ENCODE assay signal across 28 mouse cellular contexts in the genomic region with DNA sequence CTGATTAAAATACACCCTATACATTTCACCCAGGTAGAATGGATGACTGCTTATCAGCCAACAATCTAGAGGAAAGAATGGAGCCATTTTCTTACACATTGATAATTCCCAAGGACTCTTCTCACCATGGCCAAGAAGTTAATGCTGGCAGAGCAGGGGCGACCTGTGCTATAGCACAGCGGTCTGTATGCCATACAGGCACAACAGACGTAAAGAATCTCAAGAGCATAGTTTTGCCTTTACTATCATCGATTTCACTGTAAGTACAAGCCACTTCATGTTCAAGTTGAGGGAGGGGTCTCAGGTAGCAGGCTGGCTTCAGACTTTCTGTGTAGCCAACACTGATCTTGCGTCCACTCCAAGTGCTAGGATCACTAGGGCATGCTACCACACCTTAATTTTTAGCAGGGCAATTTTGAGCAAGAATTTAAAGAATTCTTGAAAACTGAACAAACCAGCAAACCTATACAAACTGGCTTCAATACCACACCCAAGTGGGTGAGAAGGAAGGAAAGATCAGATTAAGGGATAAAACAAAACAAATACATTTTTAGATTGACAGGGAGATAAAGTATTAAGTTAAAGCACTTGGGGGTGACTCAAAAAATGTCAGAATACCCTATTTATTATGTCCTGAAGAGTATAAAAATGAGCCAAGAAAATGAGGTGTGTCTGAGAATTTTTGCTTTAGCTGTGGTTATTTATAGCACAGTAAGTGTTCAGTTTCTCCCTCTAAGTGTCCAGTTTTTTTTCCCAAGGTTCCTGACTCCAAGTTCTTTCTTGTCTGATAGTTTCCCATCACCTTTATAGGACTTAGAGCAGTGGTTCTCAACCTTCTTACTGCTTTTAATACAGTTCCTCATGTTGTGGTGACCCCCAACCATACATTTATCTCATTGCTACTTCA. TPM values are rescaled to one million over a fixed set of nuclear protein-coding genes. Genes with fewer than 3 reads are reported as not detected.
"Had no signal": no experiment of that assay in that cellular context is flagged by ENCODE, and none has a peak within 500 bp of the region (broad histone marks: within the 10 kb centered on the region; RNA-seq: fewer than 3 reads in every experiment).

No protein-coding gene starts in this region.

- H3K4me3 ChIP-seq: embryonic facial prominence, embryonic 10.5 days; embryonic facial prominence, embryonic 12.5 days; embryonic facial prominence, embryonic 13.5 days; embryonic facial prominence, embryonic 15.5 days; erythroblast, embryonic 14.5 days; forebrain, embryonic 10.5 days; forebrain, embryonic 12.5 days; forebrain, embryonic 13.5 days; forebrain, embryonic 15.5 days; gastrocnemius, adult 2 months had no signal

- ATAC-seq: forebrain, embryonic 13.5 days; forebrain, embryonic 14.5 days; forebrain, embryonic 15.5 days; forebrain, embryonic 16.5 days; forebrain, postnatal 0 days had no signal

- H3K27me3 ChIP-seq: embryonic facial prominence, embryonic 12.5 days; embryonic facial prominence, embryonic 13.5 days; embryonic facial prominence, embryonic 15.5 days; forebrain, embryonic 12.5 days; forebrain, embryonic 13.5 days; forebrain, embryonic 15.5 days had no signal

- H3K27ac ChIP-seq: embryonic facial prominence, embryonic 10.5 days; embryonic facial prominence, embryonic 12.5 days; embryonic facial prominence, embryonic 13.5 days; embryonic facial prominence, embryonic 15.5 days; forebrain, embryonic 10.5 days; forebrain, embryonic 12.5 days; forebrain, embryonic 13.5 days; forebrain, embryonic 15.5 days; gastrocnemius, adult 2 months had no signal

- DNase-seq: cerebellum, adult 18-20 months; cerebellum, adult 2 months; cerebellum, adult 8-10 months; cerebellum, adult 9-10 months; cerebellum, adult 9-11 months; cerebellum, postnatal 10 days; cerebellum, postnatal 14 days; cerebellum, postnatal 25 days; cerebellum, postnatal 36 days; embryo, embryonic 11 days; forebrain, postnatal 0 days; gastrocnemius, adult 2 months; gastrocnemius, postnatal 10 days; gastrocnemius, postnatal 14 days; gastrocnemius, postnatal 25 days; gastrocnemius, postnatal 36 days; heart, adult 11 months had no signal

- H3K4me2 ChIP-seq: embryonic facial prominence, embryonic 12.5 days; embryonic facial prominence, embryonic 13.5 days; embryonic facial prominence, embryonic 15.5 days; forebrain, embryonic 12.5 days; forebrain, embryonic 13.5 days; forebrain, embryonic 15.5 days had no signal

- H3K9me3 ChIP-seq: embryonic facial prominence, embryonic 10.5 days; embryonic facial prominence, embryonic 12.5 days; embryonic facial prominence, embryonic 13.5 days; embryonic facial prominence, embryonic 15.5 days; forebrain, embryonic 10.5 days; forebrain, embryonic 12.5 days; forebrain, embryonic 13.5 days; forebrain, embryonic 15.5 days had no signal

- H3K36me3 ChIP-seq: embryonic facial prominence, embryonic 15.5 days had no signal

- H3K4me1 ChIP-seq: embryonic facial prominence, embryonic 10.5 days; embryonic facial prominence, embryonic 12.5 days; embryonic facial prominence, embryonic 13.5 days; embryonic facial prominence, embryonic 15.5 days; forebrain, embryonic 10.5 days; forebrain, embryonic 12.5 days; forebrain, embryonic 13.5 days; forebrain, embryonic 15.5 days had no signal

- H3K9ac ChIP-seq: embryonic facial prominence, embryonic 12.5 days; embryonic facial prominence, embryonic 13.5 days; embryonic facial prominence, embryonic 15.5 days; forebrain, embryonic 12.5 days; forebrain, embryonic 13.5 days; forebrain, embryonic 15.5 days; forebrain, postnatal 0 days had no signal

RNA-seq across cellular contexts. Expression of a gene that starts 39.8 kb away (rescaled TPM):
- polyA plus RNA-seq: erythroblast, embryonic 14.5 days had no signal

RNA-seq across cellular contexts. Expression of a gene that starts 54.3 kb away (rescaled TPM):
- polyA plus RNA-seq: erythroblast, embryonic 14.5 days had no signal
